Mouse (Mus musculus): ENCODE data around the gene Oas1d. TPM values are rescaled to one million over a fixed set of nuclear protein-coding genes. Genes with fewer than 3 reads are reported as not detected.
"Not testable (repeated sequence)": the region's sequence is repeated elsewhere in the genome, so short reads cannot be mapped to it uniquely, and the experiment has no call there.

Oas1d gene
- total RNA-seq, 2 experiments from 2014 or later, result not detected

GRCm38 (mm10) chr5:120898726-120899125, 15.6 kb upstream of the Oas1d start:
- intact Hi-C loops (cut with DNase I), result loop anchor here (1.0 kb wide), 1 partner anchor 19 kb away; no protein-coding TSS in a partner anchor
- DNase-seq, result no peak

GRCm38 (mm10) chr5:120900666-120901065, 13.7 kb upstream of the Oas1d start:
- intact Hi-C loops (cut with DNase I), result no loop called here
- no peak for DNase-seq

GRCm38 (mm10) chr5:120902056-120902455, 12.3 kb upstream of the Oas1d start:
- intact Hi-C loops (cut with DNase I), result loop anchor here (2.0 kb wide), 1 partner anchor 13 kb away; no protein-coding TSS in a partner anchor
- no peak for DNase-seq

DNA sequence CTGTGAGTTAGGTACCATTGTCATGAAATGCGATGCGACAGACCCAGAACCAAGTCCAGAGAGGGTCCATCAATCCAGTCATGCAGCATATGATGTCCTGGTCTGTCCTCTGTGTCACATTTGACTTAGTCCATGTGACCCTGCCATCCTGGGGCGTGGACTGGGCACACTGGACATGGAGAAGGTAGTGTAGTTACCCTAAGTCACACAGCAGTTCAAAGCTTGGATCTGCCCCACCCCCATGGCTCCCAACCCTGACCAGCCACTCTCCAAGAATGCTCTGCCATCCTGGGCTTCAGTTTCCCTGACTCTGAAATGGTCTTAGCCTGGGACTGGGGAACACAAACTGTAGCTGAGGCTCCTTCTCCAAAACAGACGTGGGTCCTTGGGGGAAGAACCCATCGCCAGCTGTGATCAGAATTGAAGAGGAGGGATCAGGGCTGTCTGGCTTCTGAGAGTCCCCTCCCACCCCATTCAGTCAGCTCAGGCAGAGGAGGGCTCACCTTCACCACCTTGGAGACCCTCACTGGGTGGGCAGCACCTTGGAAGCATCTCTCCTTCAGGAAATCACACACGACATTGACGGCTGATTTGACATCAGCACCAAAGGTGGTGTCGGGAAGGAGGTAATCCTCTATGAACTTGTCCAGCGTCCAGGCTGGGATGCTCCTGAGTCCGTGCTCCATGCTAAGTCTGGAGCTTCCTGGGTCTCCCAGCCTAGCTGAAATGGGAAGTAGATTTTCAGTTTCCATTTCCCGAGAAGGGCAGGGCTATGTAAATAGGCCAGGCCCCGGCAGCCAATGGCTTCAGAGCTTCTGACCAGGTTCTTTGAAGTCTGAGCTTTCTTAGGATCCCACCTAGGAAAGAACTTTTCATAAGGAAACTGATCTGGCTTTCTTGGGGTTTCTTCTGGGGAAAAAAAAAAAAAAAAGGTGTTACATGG, 7.3 kb upstream of the Oas1d start, which contains the start of gene Oas1a:
Oas1a (minus strand) TSS at position 731 of the 943 bp plus-strand sequence.
- intact Hi-C loops (cut with DNase I), result not testable (repeated sequence)

DNA sequence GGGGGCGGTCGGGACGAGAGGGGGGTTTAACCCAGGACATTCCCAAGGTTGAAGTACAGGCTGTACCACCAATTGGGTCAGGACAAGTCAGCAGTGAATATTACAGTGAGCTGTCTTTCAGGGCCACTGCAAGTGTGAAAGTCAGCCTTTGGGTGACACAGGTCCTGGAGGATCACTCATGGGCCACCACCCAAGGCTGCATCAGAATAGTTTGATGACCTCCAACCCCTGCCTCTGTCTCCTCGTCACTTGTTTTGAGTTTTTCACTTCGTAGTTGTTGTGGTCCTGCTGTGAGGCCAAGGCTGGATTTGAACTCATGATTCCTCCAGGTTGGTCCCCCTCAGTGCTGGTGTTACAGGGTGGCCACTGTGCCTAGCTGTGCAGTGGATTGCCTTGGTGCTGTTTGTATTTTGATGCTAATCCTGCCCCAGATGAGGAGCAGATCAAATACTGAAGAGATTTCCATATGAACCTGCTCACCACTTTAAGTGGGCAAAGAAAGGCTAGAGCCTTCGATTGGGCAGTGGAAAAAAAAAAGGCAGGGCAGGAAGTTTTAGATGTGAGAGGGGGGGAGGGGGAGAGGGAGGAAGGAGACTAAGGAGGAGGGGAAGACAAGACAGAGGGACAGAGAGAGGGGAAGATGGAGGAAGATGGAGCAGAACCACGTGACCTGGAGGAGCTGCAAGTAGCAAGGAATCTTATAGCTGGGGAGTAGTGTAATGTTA, 6.0 kb upstream of the Oas1d start:
- intact Hi-C loops (cut with DNase I), result no loop called here
- DNase-seq, result no peak

More for the DNA sequence above, 7.3 kb upstream of the Oas1d start, which contains the start of gene Oas1a:
- not testable (repeated sequence) for DNase-seq

DNA sequence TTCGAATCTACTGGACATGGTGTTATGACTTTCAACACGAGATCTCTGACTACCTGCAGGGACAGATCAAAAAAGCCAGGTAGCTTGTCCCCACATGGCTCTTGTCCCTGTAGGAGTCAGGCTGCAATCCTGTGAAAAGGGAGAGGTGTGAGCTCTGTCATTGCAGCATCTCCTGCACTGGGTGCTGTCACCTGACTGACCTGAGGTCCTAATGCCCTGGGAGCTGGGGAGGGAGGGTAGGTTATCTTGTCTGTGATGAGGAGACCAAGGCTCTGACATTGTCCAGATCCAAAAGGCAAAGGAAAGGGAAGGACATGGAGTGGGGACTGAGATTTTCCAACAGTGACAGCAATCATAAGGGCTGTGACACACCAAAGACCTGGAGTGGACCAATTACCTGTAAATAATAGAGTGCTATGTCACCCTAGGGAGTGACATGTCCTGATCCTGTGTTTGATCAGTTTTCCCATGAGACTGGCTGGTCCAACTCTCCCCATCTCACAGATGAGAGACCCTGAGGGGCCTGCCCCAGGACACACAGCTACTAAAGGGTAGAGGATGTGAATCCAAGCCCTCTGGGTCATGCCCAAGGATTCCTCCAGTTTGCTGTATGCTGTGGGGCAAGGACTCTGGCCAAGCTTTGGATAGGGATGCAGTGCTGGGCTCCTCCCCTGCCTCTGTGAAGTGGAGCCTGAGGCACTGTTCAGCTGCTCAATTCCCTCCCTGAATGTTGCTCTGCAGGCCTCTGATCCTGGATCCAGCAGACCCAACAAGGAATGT, 5.0 kb downstream of the Oas1d start:
- intact Hi-C loops (cut with DNase I); DNase-seq: not testable (repeated sequence)

- intact Hi-C loops (cut with DNase I), result loop anchor here (10.0 kb wide), 1 partner anchor 125 kb away; the partner anchor contains the start of gene Oas1e
- DNase-seq, result no peak
Measured at GRCm38 (mm10) chr5:120920296-120920695, 6.0 kb downstream of the Oas1d start.

DNA sequence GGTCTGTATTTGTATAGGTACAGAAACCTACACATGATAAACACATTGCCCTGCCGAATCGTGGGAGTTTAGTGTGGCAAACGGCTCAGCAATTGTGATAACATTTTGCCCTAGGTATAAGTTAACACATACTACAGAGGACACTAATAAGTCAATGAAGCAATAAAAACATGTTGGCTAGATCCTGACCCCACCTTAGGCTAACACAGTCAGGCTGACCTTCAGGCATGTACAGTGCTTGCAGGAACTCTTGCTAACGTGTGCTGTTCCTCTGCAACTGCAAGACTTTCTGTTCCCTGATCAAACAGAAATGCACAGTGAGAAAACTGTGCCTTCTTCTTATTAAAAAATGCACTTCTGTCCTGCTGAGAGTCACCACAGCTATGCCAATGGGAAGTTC, 9.6 kb downstream of the Oas1d start:
- DNase-seq, result no peak
- intact Hi-C loops (cut with DNase I), result loop anchor here (10.0 kb wide), 1 partner anchor 129 kb away; the partner anchor contains the start of gene Oas1e

DNA sequence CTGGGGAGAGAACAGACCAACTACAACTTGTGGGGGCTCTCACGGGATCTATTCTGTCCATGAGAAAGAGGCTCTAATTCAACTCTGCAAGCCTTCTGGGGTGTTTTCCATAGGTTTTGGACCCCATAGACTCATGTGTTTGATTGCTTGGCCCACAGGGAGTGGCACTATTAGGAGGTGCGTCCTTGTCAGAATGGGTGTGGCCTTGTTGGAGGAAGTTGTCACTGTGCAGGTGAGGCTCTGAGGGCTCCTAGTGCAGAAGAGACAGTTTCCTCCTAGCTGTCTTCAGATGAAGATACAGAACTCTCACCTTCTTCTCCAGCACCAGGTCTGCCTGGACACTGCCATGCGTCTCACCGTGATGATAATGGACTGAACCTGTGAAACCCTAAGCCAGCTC, 10.2 kb downstream of the Oas1d start:
- intact Hi-C loops (cut with DNase I), result loop anchor here (10.0 kb wide), 1 partner anchor 130 kb away; the partner anchor contains the start of gene Oas1e
- not testable (repeated sequence) for DNase-seq

GRCm38 (mm10) chr5:120926311-120926710, 12.0 kb downstream of the Oas1d start:
- intact Hi-C loops (cut with DNase I), result loop anchor here (10.0 kb wide), 1 partner anchor 132 kb away; the partner anchor contains the start of gene Oas1e
- DNase-seq, result not testable (repeated sequence)

DNA sequence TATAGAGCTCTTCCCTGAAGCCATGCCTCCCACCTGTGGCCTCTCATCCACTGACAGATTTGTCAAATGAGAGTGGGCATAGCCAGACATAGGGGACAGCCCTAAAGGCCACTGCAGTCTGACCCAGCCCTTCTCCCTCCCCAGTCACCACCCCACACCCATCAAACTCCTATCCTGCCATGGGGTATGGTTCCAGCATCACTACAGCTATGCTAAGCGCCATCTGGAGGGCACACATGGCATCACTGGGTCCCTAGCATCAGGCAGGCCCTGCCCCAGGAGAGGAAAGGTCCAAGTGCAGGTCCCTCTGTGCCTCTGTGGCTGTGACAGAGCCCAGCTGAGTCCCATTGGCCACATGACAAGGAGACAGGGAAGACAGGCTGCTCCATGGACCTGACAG, 12.7 kb downstream of the Oas1d start:
- no peak for DNase-seq
- intact Hi-C loops (cut with DNase I), result loop anchor here (10.0 kb wide), 1 partner anchor 132 kb away; the partner anchor contains the start of gene Oas1e

DNA sequence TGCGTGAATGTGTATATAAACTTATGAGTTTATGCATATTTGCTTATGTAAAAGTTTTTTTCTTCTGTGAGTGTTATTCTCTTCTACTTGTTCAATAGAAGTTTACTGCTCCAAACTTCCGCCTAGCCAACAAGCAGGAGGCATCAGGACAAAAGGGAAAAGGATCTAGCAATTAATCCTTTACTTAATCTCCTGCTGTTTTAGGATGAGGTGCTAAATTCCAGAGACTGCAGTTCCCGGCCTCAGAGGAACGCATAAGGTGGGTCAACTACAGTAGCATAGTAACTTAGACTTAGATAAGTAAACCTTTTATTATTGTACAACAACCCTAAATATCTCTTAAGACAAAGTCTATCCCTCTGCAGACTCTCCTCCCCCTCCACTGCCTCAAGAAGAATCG, 19.6 kb downstream of the Oas1d start:
- intact Hi-C loops (cut with DNase I), result loop anchor here (2.0 kb wide), 1 partner anchor 119 kb away; no protein-coding TSS in a partner anchor
- no peak for DNase-seq

DNA sequence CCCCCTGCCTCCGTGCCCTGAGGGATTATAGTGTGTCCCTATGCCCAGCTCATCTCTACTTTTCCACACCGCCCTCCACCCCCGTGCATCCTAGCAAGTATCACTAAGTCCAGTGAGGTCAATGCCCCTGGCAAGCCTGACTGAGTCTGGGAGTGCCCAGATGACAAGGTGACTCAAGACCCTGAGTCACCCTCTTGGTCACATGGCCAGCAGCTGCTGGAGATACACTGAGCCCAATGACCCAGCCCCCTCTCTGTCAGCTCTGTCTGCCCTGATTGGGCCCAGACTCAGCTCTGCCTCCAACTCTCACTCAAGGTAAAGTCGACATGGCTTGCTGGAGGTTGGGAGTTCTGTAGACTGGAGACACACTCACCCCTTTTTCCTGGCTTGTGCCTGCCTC, 23.5 kb downstream of the Oas1d start:
- no peak for DNase-seq
- intact Hi-C loops (cut with DNase I), result no loop called here

GRCm38 (mm10) chr5:120938586-120938985, 24.2 kb downstream of the Oas1d start:
- no peak for DNase-seq
- intact Hi-C loops (cut with DNase I), result no loop called here

- peak in 1 of 2 experiments; percentile 2 for DNase-seq
- intact Hi-C loops (cut with DNase I), result no loop called here
Measured at GRCm38 (mm10) chr5:120942076-120942475, 27.7 kb downstream of the Oas1d start.

DNA sequence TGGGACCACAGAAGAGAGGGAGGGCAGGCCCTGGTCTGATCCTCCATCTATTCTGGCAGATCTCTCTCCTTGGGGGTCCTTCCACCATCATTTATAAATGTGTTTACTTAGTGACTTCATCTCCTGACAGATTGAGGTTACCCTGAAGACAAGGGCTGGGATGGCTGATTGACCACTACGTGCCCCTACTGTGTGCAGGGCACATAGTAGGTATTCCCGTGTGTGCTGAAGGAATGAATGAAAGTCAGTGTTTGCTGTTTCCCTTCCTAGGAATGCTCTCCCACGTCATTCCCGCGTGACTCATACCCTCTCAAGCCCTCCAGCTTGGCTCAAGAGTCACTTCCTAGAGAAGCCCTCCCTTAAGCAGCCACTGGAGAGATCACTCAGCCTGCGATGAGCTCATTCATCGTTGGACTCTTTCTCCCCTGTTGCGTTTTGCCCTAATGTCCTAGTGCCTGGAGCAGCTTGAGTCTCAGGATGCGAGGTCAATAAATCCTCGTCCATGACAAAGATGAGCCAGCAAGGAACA, 38.0 kb downstream of the Oas1d start:
- DNase-seq, result peak; percentile 5 to 19
- intact Hi-C loops (cut with DNase I), result loop anchor here (5.0 kb wide), 1 partner anchor 220 kb away; no protein-coding TSS in a partner anchor

GRCm38 (mm10) chr5:120953974-120954373, 39.6 kb downstream of the Oas1d start:
- intact Hi-C loops (cut with DNase I), result loop anchor here (5.0 kb wide), 1 partner anchor 218 kb away; no protein-coding TSS in a partner anchor
- DNase-seq, result peak in 1 of 2 experiments; percentile 7

- intact Hi-C loops (cut with DNase I), result no loop called here
- peak; percentile 3 to 12 for DNase-seq
Measured at GRCm38 (mm10) chr5:120961004-120961403, 46.7 kb downstream of the Oas1d start.

- intact Hi-C loops (cut with DNase I), result no loop called here
- no peak for DNase-seq
Measured at GRCm38 (mm10) chr5:120966156-120966555, 51.8 kb downstream of the Oas1d start.

DNA sequence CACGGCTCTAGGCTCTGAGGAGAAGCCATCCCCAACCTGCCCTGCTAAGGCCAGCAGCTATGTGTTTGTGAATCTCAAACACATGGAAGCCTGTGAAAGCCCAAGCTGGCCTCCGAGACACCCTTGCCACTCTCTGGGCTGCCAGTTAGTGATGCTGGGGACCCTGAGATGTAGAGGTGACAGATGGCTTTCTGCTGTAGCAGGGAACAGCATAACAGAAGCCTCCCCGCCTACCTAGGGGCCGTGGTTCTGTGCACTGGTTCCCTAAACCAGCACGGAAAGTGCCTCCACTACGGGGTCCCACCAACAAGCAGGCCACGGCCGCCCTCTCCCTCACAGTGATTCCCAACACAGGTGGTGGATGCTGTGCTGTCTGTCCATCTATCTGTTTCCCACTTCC, 52.6 kb downstream of the Oas1d start:
- DNase-seq, result no peak
- intact Hi-C loops (cut with DNase I), result no loop called here

Measured in heart, postnatal 10 days (tissue).